Mouse (Mus musculus) C2C12 (cell line): ENCODE results near the gene Lmtk2. TPM values are rescaled to one million over a fixed set of nuclear protein-coding genes. Genes with fewer than 3 reads are reported as not detected.

Experiments used
- H3K27me3 ChIP-seq: one replicate; pipeline ENCODE4 v1.6.1; 2011; ENCODE audit not compliant: control insufficient read depth, insufficient read depth, insufficient read length
- H3K36me3 ChIP-seq: one replicate; pipeline ENCODE4 v1.6.1; 2011; ENCODE audit not compliant: control insufficient read depth, insufficient read depth
- H3K4me3 ChIP-seq: one replicate; pipeline ENCODE4 v1.5.1; 2011; ENCODE audit warnings: mild to moderate bottlenecking, control low read depth; ENCODE audit not compliant: poor library complexity, insufficient read depth, severe bottlenecking
- H3K79me2 ChIP-seq: one replicate; pipeline ENCODE4 v1.6.1; 2011; ENCODE audit not compliant: control insufficient read depth, insufficient read depth
- H3K79me3 ChIP-seq: one replicate; pipeline ENCODE4 v1.6.1; 2011; ENCODE audit warnings: low read depth, control low read depth
- H3ac ChIP-seq: one replicate; pipeline ENCODE3; 2011; ENCODE audit warnings: low read depth; ENCODE audit not compliant: control insufficient read depth, insufficient read length
- CEBPB ChIP-seq: IDR thresholded peaks from one replicate; pipeline ENCODE4 v1.6.1; 2011; ENCODE audit warnings: low read depth, mild to moderate bottlenecking, control low read depth, moderate library complexity
- CTCF ChIP-seq: IDR thresholded peaks from one replicate; pipeline ENCODE4 v1.5.1; 2011; ENCODE audit not compliant: control insufficient read depth, insufficient read depth, insufficient read length
- FOSL1 ChIP-seq: IDR thresholded peaks from one replicate; pipeline ENCODE4 v1.8.0; 2011; ENCODE audit warnings: mild to moderate bottlenecking, low read length; ENCODE audit not compliant: poor library complexity, insufficient read depth, severe bottlenecking
- MAX ChIP-seq: IDR thresholded peaks from one replicate; pipeline ENCODE4 v1.6.1; 2011; ENCODE audit warnings: mild to moderate bottlenecking, control low read depth
- MYOD1 ChIP-seq: IDR thresholded peaks from one replicate; pipeline ENCODE4 v1.6.1; 2011; ENCODE audit warnings: low read depth; ENCODE audit not compliant: control insufficient read depth, insufficient read length
- MYOG ChIP-seq: IDR thresholded peaks from one replicate; pipeline ENCODE4 v1.6.1; 2011; ENCODE audit not compliant: control insufficient read depth, insufficient read length; ENCODE audit errors: extremely low read depth
- USF1 ChIP-seq: IDR thresholded peaks from one replicate; pipeline ENCODE4 v1.6.1; 2011; ENCODE audit warnings: low read depth, mild to moderate bottlenecking, control low read depth, moderate library complexity
- polyA plus RNA-seq: library from polyadenylated mRNA; unstranded; fragments of >200 nt; fragmentation: generic; extraction: Trizol; gene quantifications from one replicate; pipeline ENCODE4 v1.2.1, GENCODE M21; 2012; ENCODE audit warnings: missing spikeins

Gene Lmtk2
- polyA plus RNA-seq, 1 experiment: 4.9 TPM

DNA sequence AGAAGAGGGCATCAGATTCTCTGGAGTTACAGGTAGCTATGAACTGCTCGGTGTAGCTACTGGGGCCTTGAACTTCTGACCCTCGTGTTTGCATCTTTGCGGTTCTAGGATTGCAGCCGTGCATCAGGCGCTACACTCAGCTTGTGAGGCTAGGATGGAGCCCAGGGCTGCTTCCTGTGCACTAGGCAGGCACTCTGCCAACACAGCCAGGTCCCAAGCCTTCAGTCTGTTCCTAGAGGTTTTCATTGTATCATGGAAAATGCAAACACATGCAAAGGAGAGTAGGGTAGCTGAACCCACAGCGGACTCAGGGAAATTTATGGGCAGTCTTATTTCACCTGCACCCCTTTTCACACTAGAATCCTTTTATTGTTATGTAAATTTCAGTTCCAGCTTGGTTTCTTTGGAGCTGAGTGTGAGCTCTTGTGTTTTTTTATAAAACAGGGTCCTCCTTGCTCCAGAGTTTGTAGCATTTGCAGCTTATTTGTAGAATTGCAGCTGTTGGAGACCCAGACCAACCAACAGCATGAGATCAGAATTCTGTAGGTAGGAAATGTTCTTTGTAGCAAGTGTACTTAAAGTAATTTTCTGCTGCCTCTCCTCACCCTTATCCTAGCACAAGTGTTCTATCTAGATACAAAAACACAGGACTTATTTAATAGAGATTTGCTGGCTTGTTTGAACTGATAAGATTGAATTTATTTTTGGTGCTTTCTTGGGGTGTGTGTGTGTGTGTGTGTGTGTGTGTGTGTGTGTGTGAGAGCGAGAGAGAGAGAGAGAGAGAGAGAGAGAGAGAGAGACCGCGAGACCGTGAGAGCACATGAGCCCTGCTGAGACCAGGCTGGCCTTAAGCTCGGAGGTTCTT lies 12.6 kb downstream of the Lmtk2 start:
- no peaks in the 10 kb centered on the region for H3K27me3 ChIP-seq
- no peaks in the 10 kb centered on the region for H3K36me3 ChIP-seq
- H3K79me3 ChIP-seq: peaks cover 4% of the 10 kb centered on the region
- no peak for TF ChIP-seq CEBPB
- no peak for TF ChIP-seq MAX
- no peak for TF ChIP-seq FOSL1
- no peak for TF ChIP-seq CTCF
- TF ChIP-seq MYOG: no peak
- no peak for TF ChIP-seq MYOD1
- TF ChIP-seq USF1: no peak
- H3ac ChIP-seq: no peak overlapping the region
- peaks cover 56% of the 10 kb centered on the region for H3K79me2 ChIP-seq
- no peak overlapping the region for H3K4me3 ChIP-seq

DNA sequence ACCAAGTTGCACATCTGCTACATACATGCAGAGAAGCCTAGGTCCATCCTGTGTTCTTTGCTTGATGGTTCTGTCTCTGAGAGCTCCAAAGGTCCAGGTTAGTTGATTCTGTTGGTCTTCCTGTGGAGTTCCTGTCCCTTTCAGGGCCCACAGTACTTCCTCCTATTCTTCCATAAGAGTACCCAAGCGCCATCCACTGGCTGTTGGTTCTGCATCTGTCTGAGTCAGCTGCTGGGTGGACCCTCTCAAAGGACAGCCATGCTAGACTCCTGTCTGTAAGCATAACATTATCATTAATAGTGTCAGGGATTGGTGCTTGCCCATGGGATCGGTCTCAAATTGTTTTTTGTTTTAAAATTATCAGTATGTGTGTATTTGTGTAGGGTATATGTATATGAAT lies 13.8 kb downstream of the Lmtk2 start:
- H3K4me3 ChIP-seq: no peak overlapping the region
- peaks cover 8% of the 10 kb centered on the region for H3K79me3 ChIP-seq
- no peak overlapping the region for H3ac ChIP-seq
- TF ChIP-seq USF1 (no peak), CEBPB (no peak), MYOD1 (no peak), MAX (no peak)
- no peaks in the 10 kb centered on the region for H3K36me3 ChIP-seq
- H3K79me2 ChIP-seq: peaks cover 47% of the 10 kb centered on the region
- H3K27me3 ChIP-seq: no peaks in the 10 kb centered on the region

DNA sequence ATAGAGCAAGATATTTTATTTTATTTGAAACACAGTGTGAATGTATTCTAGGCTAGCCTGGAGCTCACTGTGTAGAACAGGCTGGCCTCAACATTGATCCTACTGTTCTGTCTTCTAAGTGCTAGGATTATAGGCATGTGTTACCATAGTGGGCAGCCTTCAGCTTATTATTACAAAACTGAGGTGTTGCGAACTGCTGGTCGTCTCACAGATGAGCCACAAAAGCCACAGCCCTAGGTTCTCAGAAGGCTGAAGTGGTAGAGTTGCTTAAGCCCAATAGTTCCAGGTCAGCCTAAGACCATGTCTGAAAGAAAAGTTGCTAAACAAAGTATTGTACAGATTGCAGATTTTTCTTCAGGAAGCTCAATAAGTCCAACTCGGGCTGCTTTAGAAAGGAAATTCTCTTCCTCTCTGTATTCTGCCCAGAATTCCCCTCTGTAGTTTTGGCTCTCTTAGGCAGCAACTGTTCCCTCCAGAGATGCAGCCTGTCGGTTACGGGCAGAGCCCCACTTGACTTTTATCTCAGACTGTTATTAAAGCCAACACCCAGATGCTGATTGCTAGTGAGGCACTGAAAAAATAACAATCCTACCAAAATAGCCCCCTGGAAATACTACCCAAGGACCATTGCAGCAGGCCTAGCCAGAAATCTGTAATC lies 14.9 kb downstream of the Lmtk2 start:
- Histone ChIP-seq H3ac (no peak overlapping the region), H3K4me3 (no peak overlapping the region), H3K36me3 (no peaks in the 10 kb centered on the region), H3K79me3 (peaks cover 8% of the 10 kb centered on the region), H3K79me2 (peaks cover 52% of the 10 kb centered on the region), H3K27me3 (no peaks in the 10 kb centered on the region)
- no peak for TF ChIP-seq MAX
- TF ChIP-seq MYOG: no peak
- no peak for TF ChIP-seq CTCF
- no peak for TF ChIP-seq MYOD1
- TF ChIP-seq USF1: no peak
- TF ChIP-seq CEBPB: no peak
- TF ChIP-seq FOSL1: no peak

DNA sequence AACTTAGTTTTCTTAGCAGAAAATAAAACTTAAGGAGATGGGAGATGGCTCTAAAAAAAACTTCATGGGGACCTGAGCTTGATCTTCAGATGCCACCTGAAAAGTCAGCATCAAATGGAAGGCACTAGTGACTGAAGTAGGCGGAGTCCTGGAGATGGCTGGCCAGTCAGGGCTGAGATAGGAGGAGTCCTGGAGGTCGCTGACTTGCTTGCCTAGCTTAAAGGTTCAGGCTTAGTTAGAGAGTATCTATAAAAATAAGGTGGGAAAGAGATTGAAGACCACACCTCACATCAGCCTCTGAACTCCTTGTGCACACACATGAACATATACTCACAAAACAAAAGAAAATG lies 15.4 kb downstream of the Lmtk2 start:
- no peaks in the 10 kb centered on the region for H3K27me3 ChIP-seq
- peaks cover 52% of the 10 kb centered on the region for H3K79me2 ChIP-seq
- peaks cover 8% of the 10 kb centered on the region for H3K79me3 ChIP-seq
- no peak overlapping the region for H3ac ChIP-seq
- H3K4me3 ChIP-seq: no peak overlapping the region
- TF ChIP-seq MYOD1 (no peak), FOSL1 (no peak), CEBPB (no peak), MYOG (no peak), MAX (no peak), CTCF (no peak), USF1 (no peak)
- H3K36me3 ChIP-seq: no peaks in the 10 kb centered on the region

DNA sequence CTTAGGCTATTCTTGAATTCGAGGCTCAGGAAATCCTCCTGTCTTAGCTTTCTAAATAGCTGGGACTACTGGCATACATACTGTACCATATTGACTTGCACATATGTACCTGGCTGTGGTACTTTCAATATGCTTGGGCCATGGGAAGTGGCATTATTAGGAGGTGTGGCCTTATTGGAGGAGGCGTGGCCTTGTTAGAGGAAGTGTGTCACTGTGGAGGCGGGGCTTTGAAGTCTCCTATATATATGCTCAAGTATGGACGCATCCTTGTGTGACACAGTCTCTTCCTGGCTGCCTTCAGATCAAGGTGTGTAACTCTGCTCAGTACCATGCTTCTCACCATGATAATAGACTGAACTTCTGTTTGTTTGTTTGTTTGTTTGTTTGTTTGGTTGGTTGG lies 18.0 kb downstream of the Lmtk2 start:
- Histone ChIP-seq H3K27me3 (no peaks in the 10 kb centered on the region), H3K4me3 (no peak overlapping the region), H3K79me2 (peaks cover 46% of the 10 kb centered on the region), H3K36me3 (no peaks in the 10 kb centered on the region), H3ac (no peak overlapping the region), H3K79me3 (peaks cover 9% of the 10 kb centered on the region)
- TF ChIP-seq CTCF (no peak), CEBPB (no peak), USF1 (no peak), MAX (no peak)

DNA sequence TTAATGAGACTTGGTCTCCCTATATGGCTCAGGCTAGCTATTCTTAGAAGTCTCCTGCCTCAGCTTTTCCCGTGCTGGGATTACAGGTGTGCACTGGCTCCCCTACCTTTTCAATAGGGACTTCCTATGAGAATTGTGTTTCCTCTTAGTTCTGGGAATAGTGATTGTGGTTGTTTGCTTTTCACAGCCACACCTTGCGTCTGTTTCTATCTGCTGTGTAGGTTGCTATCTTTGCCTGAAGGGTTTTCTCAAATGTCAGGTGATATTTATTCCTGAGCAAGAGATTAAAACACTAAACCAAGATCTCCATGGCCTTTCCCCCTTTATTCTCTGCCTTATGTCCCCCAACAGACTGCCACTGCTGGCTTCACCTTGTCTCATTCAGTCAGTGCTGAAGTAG lies 19.1 kb downstream of the Lmtk2 start:
- Histone ChIP-seq H3K79me2 (peaks cover 42% of the 10 kb centered on the region), H3ac (no peak overlapping the region), H3K4me3 (no peak overlapping the region), H3K27me3 (no peaks in the 10 kb centered on the region), H3K79me3 (peaks cover 9% of the 10 kb centered on the region), H3K36me3 (no peaks in the 10 kb centered on the region)
- TF ChIP-seq CEBPB (no peak), MAX (no peak), MYOG (no peak), USF1 (no peak), MYOD1 (no peak), FOSL1 (no peak), CTCF (no peak)
